Mouse (Mus musculus) C2C12 (cell line): ENCODE measurements around the gene Pros1.

Source experiments
- CEBPB ChIP-seq: IDR thresholded peaks from one replicate; pipeline ENCODE4 v1.6.1; 2011; ENCODE audit warnings: low read depth, mild to moderate bottlenecking, control low read depth, moderate library complexity
- CTCF ChIP-seq: IDR thresholded peaks from one replicate; pipeline ENCODE4 v1.5.1; 2011; ENCODE audit not compliant: control insufficient read depth, insufficient read depth, insufficient read length
- MAX ChIP-seq: IDR thresholded peaks from one replicate; pipeline ENCODE4 v1.6.1; 2011; ENCODE audit warnings: mild to moderate bottlenecking, control low read depth
- MYOD1 ChIP-seq: IDR thresholded peaks from one replicate; pipeline ENCODE4 v1.6.1; 2011; ENCODE audit warnings: low read depth; ENCODE audit not compliant: control insufficient read depth, insufficient read length
- MYOG ChIP-seq: IDR thresholded peaks from one replicate; pipeline ENCODE4 v1.6.1; 2011; ENCODE audit not compliant: control insufficient read depth, insufficient read length; ENCODE audit errors: extremely low read depth
- USF1 ChIP-seq: IDR thresholded peaks from one replicate; pipeline ENCODE4 v1.6.1; 2011; ENCODE audit warnings: low read depth, mild to moderate bottlenecking, control low read depth, moderate library complexity

DNA sequence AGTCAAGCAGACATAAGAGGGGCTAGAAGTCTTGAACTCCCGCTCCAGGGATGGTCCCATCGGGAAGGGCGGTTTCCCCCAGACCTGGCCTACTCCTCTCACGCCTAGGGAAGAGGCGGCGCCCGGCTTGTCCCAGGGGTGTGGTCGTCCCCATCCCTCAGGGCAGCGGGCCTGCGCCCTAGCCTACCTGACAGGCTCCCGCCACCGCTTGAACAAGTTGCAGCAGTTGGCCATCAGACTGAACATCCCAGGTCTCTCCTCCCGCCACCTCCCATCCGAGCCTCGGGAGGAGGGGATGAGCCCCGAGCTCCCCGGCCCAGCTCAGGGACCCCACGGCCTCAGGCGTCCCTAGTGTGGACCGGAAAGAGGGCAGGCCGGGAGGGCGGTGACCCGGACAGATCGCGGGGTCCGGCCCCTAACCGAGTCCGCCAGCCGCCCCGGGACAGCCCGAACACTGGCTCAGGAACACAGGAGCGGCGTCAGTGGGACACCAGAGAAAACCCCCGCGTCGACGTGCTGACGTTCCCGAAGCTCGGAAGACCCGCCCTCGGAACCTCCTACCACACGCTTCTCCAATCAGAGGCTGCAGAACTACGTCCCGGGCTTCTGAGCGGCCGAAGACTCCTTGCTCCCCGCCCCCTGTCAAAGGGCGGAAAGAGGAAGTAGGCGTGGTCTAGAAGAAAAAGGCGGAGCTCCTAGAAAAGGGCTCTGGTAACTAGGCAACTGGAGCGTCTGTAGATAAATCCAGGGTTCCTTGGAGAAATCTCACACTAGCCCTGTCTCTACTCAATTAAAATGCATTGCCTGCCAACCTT lies 7.4 kb upstream of the Pros1 start, which contains the start of gene Arl13b:
- TF ChIP-seq CTCF, result no peak
- TF ChIP-seq MYOG, result no peak
- no peak for TF ChIP-seq USF1
- no peak for TF ChIP-seq MAX
- TF ChIP-seq CEBPB, result no peak
- TF ChIP-seq MYOD1, result no peak
